Mouse (Mus musculus): ENCODE measurements around the gene Txnip. TPM values are rescaled to one million over a fixed set of nuclear protein-coding genes. Genes with fewer than 3 reads are reported as not detected.
"Not testable (repeated sequence)": the region's sequence is repeated elsewhere in the genome, so short reads cannot be mapped to it uniquely, and the experiment has no call there.

Txnip gene
- total RNA-seq, 4 experiments from 2014 or later = 374 to 825 (median 652) TPM

GRCm38 (mm10) chr3:96594851-96595250 lies 37.1 kb downstream of the Txnip start:
- no peak for DNase-seq

- no peak for DNase-seq
Measured at GRCm38 (mm10) chr3:96595661-96596060, 37.9 kb downstream of the Txnip start.

- DNase-seq = no peak
Measured at GRCm38 (mm10) chr3:96596228-96596707, 38.5 kb downstream of the Txnip start, which contains the start of gene Ankrd34a. Gene Ankrd34a, plus strand, starts transcription at chr3:96596636.

GRCm38 (mm10) chr3:96596855-96597254 lies 39.1 kb downstream of the Txnip start:
- DNase-seq = no peak

- DNase-seq = no peak
Measured at GRCm38 (mm10) chr3:96597435-96597891, 39.7 kb downstream of the Txnip start.

- DNase-seq = peak; percentile 74
Measured at GRCm38 (mm10) chr3:96598156-96599068, 40.7 kb downstream of the Txnip start.

GRCm38 (mm10) chr3:96599069-96599393 lies 41.3 kb downstream of the Txnip start:
- DNase-seq = no peak

GRCm38 (mm10) chr3:96599411-96599810 lies 41.7 kb downstream of the Txnip start:
- no peak for DNase-seq

- DNase-seq = peak; percentile 96
Measured at GRCm38 (mm10) chr3:96600639-96601250, 43.0 kb downstream of the Txnip start, which contains the start of gene Lix1l. Gene Lix1l, plus strand, starts transcription at chr3:96601149.

- DNase-seq = peak; percentile 74
Measured at GRCm38 (mm10) chr3:96601251-96601787, 43.6 kb downstream of the Txnip start.

- no peak for DNase-seq
Measured at GRCm38 (mm10) chr3:96601941-96602703, 44.4 kb downstream of the Txnip start.

- DNase-seq = no peak
Measured at GRCm38 (mm10) chr3:96602704-96603084, 44.9 kb downstream of the Txnip start.

- DNase-seq = no peak
Measured at GRCm38 (mm10) chr3:96603311-96603710, 45.6 kb downstream of the Txnip start.

- DNase-seq = not testable (repeated sequence)
Measured at GRCm38 (mm10) chr3:96606007-96606406, 48.2 kb downstream of the Txnip start.

- DNase-seq = no peak
Measured at GRCm38 (mm10) chr3:96606618-96607017, 48.9 kb downstream of the Txnip start.

Other genes starting within 250 kb of the Txnip start
- not detected for gene BC107364, start 105.7 kb upstream of the Txnip start, total RNA-seq (2022)
- under 1 TPM in 1 of 4 experiments, not detected in 3; 0.27 TPM for gene Hfe2, start 32.8 kb upstream of the Txnip start, total RNA-seq (2022)
- not detected for gene Gm16253, start 19.0 kb downstream of the Txnip start, total RNA-seq (2022)
- gene Polr3gl, start 36.2 kb downstream of the Txnip start, total RNA-seq (2022) = 10 to 100 TPM; 35.7 to 54.5 (median 40.0) TPM
- gene Ankrd34a, start 38.7 kb downstream of the Txnip start, total RNA-seq (2022) = 1 to 10 TPM; 1.1 to 2.3 (median 1.7) TPM
- 10 to 100 TPM; 47.8 to 57.8 (median 54.5) TPM for gene Lix1l, start 43.2 kb downstream of the Txnip start, total RNA-seq (2022)
- gene Rbm8a, start 72.0 kb downstream of the Txnip start, total RNA-seq (2022) = 100 to 1,000 TPM in 1 of 4 experiments, 10 to 100 TPM in 3; 54.6 to 101 (median 71.7) TPM
- gene Pex11b, start 77.4 kb downstream of the Txnip start, total RNA-seq (2022) = 10 to 100 TPM; 51.1 to 60.0 (median 56.2) TPM
- under 1 TPM; 0.32 to 0.80 (median 0.40) TPM for gene Gm42957, start 77.5 kb downstream of the Txnip start, total RNA-seq (2022)
- 1 to 10 TPM; 1.5 to 2.4 (median 1.8) TPM for gene Itga10, start 87.6 kb downstream of the Txnip start, total RNA-seq (2022)
- 1 to 10 TPM; 3.1 to 9.9 (median 5.0) TPM for gene Ankrd35, start 112.2 kb downstream of the Txnip start, total RNA-seq (2022)
- 10 to 100 TPM; 27.3 to 38.0 (median 32.6) TPM for gene Pias3, start 138.4 kb downstream of the Txnip start, total RNA-seq (2022)
- gene Nudt17, start 150.6 kb downstream of the Txnip start, total RNA-seq (2022) = 1 to 10 TPM; 1.1 to 2.6 (median 1.6) TPM
- 10 to 100 TPM; 30.0 to 33.4 (median 31.1) TPM for gene Polr3c, start 169.7 kb downstream of the Txnip start, total RNA-seq (2022)
- gene Rnf115, start 169.7 kb downstream of the Txnip start, total RNA-seq (2022) = 10 to 100 TPM; 34.0 to 45.9 (median 39.5) TPM

Data from adrenal gland, adult 8-10 months (tissue).